Mouse (Mus musculus) MEL (cell line): ENCODE results near the gene Pogz. TPM values are rescaled to one million over a fixed set of nuclear protein-coding genes. Genes with fewer than 3 reads are reported as not detected.
"Not testable (repeated sequence)": the region's sequence is repeated elsewhere in the genome, so short reads cannot be mapped to it uniquely, and the experiment has no call there.

Source experiments
- DNase-seq: peaks from one replicate; pipeline ENCODE4 v3.0.0; 2011; ENCODE audit warnings: low read depth, low spot score
- H3K27ac ChIP-seq: 2 replicates; pipeline ENCODE4 v1.5.1; 2012; ENCODE audit warnings: low read depth, mild to moderate bottlenecking, control low read depth, low read length, moderate library complexity; ENCODE audit not compliant: control insufficient read depth
- H3K27me3 ChIP-seq, 2 experiments: fragments of 150-350 bp in 1 of 2; sonication (generic) in 1 of 2; 2 replicates each; pipeline ENCODE4 v1.6.1; 2012; ENCODE audit warnings: low read length in 2 of 2, mild to moderate bottlenecking in 2 of 2, improper control_type of control experiment in 1 of 2, moderate library complexity in 1 of 2; ENCODE audit not compliant: insufficient read depth in 2 of 2, control insufficient read depth in 1 of 2
- H3K36me3 ChIP-seq, 2 experiments: 2 replicates each; pipeline ENCODE4 v1.6.1; 2012 to 2014; ENCODE audit warnings: low read length in 2 of 2, improper control_type of control experiment in 1 of 2, inconsistent platforms in 1 of 2, mild to moderate bottlenecking in 1 of 2; ENCODE audit not compliant: insufficient read depth in 2 of 2, control insufficient read depth in 1 of 2
- H3K4me1 ChIP-seq, 2 experiments: fragments of 150-350 bp in 1 of 2; sonication (generic) in 1 of 2; 2 replicates each; pipeline ENCODE4 v1.6.1; 2012; ENCODE audit warnings: low read length in 2 of 2, improper control_type of control experiment in 1 of 2, mild to moderate bottlenecking in 1 of 2; ENCODE audit not compliant: insufficient read depth in 2 of 2, control insufficient read depth in 1 of 2
- H3K4me3 ChIP-seq, 2 experiments: fragments of 150-350 bp in 1 of 2; sonication (generic) in 1 of 2; 2 replicates each; pipeline ENCODE4 v1.5.1; 2012; ENCODE audit warnings: low read depth in 2 of 2, low read length in 2 of 2, mild to moderate bottlenecking in 2 of 2, moderate library complexity in 2 of 2, control low read depth in 1 of 2, improper control_type of control experiment in 1 of 2; ENCODE audit not compliant: control insufficient read depth in 1 of 2, insufficient read depth in 1 of 2
- H3K79me2 ChIP-seq: 2 replicates; pipeline ENCODE4 v1.6.1; 2012; ENCODE audit warnings: mild to moderate bottlenecking, low read length, moderate library complexity; ENCODE audit not compliant: control insufficient read depth, poor library complexity, insufficient read depth
- H3K9ac ChIP-seq: 2 replicates; pipeline ENCODE4 v1.6.1; 2012; ENCODE audit warnings: low read depth, mild to moderate bottlenecking, control low read depth, low read length, moderate library complexity; ENCODE audit not compliant: control insufficient read depth, poor library complexity, severe bottlenecking
- H3K9me3 ChIP-seq: fragments of 150-350 bp; sonication (generic); replicated peaks from 2 replicates; pipeline ENCODE4 v1.6.1; 2012; ENCODE audit warnings: mild to moderate bottlenecking, low read length, improper control_type of control experiment, moderate library complexity; ENCODE audit not compliant: insufficient read depth
- BHLHE40 ChIP-seq: IDR thresholded peaks from 2 replicates; pipeline ENCODE4 v1.6.1; 2012; ENCODE audit warnings: low read depth, mild to moderate bottlenecking, inconsistent platforms, low read length, improper control_type of control experiment, borderline replicate concordance
- EP300 ChIP-seq, 2 experiments: IDR thresholded peaks; 2 replicates each; pipeline ENCODE4 v1.6.1; 2011; ENCODE audit warnings: improper control_type of control experiment in 2 of 2, low read length in 2 of 2, low read depth in 1 of 2, mild to moderate bottlenecking in 1 of 2
- ETS1 ChIP-seq: IDR thresholded peaks from 2 replicates; pipeline ENCODE4 v1.6.1; 2012; ENCODE audit warnings: low read depth, mild to moderate bottlenecking, inconsistent platforms, low read length, improper control_type of control experiment, moderate library complexity
- GATA1 ChIP-seq: IDR thresholded peaks from 2 replicates; pipeline ENCODE4 v1.6.1; 2011; ENCODE audit warnings: low read depth, low read length, improper control_type of control experiment
- MAZ ChIP-seq: IDR thresholded peaks from 2 replicates; pipeline ENCODE4 v1.6.1; 2012; ENCODE audit warnings: low read depth, mild to moderate bottlenecking, inconsistent platforms, low read length, improper control_type of control experiment
- MYC ChIP-seq: IDR thresholded peaks from 2 replicates; pipeline ENCODE4 v1.6.1; 2011; ENCODE audit warnings: low read depth, mild to moderate bottlenecking, low read length, improper control_type of control experiment, moderate library complexity
- RCOR1 ChIP-seq: IDR thresholded peaks from 2 replicates; pipeline ENCODE4 v1.6.1; 2012; ENCODE audit warnings: low read depth, mild to moderate bottlenecking, inconsistent platforms, low read length, improper control_type of control experiment
- SIN3A ChIP-seq: IDR thresholded peaks from 2 replicates; pipeline ENCODE4 v1.6.1; 2012; ENCODE audit warnings: low read length, improper control_type of control experiment, inconsistent platforms
- TAL1 ChIP-seq: IDR thresholded peaks from 2 replicates; pipeline ENCODE4 v1.6.1; 2012; ENCODE audit warnings: mild to moderate bottlenecking, inconsistent platforms, low read length, moderate library complexity, mixed read lengths
- TBP ChIP-seq: IDR thresholded peaks from 2 replicates; pipeline ENCODE4 v1.8.0; 2011; ENCODE audit warnings: low read depth, low read length, improper control_type of control experiment
- TCF12 ChIP-seq: IDR thresholded peaks from 2 replicates; pipeline ENCODE4 v1.6.1; 2014; ENCODE audit warnings: low read depth, mild to moderate bottlenecking, inconsistent platforms, low read length, improper control_type of control experiment, moderate library complexity
- ZNF384 ChIP-seq: IDR thresholded peaks from 2 replicates; pipeline ENCODE4 v1.6.1; 2012; ENCODE audit warnings: low read depth, mild to moderate bottlenecking, inconsistent platforms, low read length, improper control_type of control experiment
- polyA plus RNA-seq, 2 experiments: library from polyadenylated mRNA; stranded (reverse) in 1 of 2; unstranded in 1 of 2; fragments of >175 nt in 1 of 2; fragments of >200 nt in 1 of 2; gene quantifications; 2 replicates each; pipeline versions ENCODE4 v1.2.1 to v1.2.4; 2012; ENCODE audit warnings: low replicate concordance in 2 of 2, low read depth in 1 of 2; ENCODE audit not compliant: insufficient read length in 2 of 2, insufficient read depth in 1 of 2, missing spikeins in 1 of 2
- total RNA-seq: library from RNA; depleted of rRNA; stranded (reverse); fragments of 300-350 nt; gene quantifications from 2 replicates; pipeline ENCODE4 v1.2.3, GENCODE M21; 2012

Gene Pogz
- total and polyA plus RNA-seq, 3 experiments: 10.6 to 31.6 TPM; not detected in 1

- no peaks in the 10 kb centered on the region for H3K9me3 ChIP-seq
- H3K4me1 ChIP-seq: peaks cover 14 to 39% of the 10 kb centered on the region in 2 experiments
- TF ChIP-seq GATA1: peak; percentile 61; the same call in 1 of the 2 replicates
- no peak for TF ChIP-seq TBP
- 0 out of 4 replicates have a peak, but pooled peaks have one; percentile 3 to 18 for TF ChIP-seq EP300 (IDR thresholded peaks at IDR 0.05; ENCODE audit: low read depth in 1 of 2, low read length in 2 of 2)
- H3K9ac ChIP-seq: no peak overlapping the region
- H3K79me2 ChIP-seq: no peaks in the 10 kb centered on the region
- H3K4me3 ChIP-seq: no peak overlapping the region
- no peaks in the 10 kb centered on the region for H3K27me3 ChIP-seq
- H3K36me3 ChIP-seq: peaks cover 0 to 27% of the 10 kb centered on the region in 2 experiments; a peak in 2 of 4 replicates
- no peak for DNase-seq
- no peak overlapping the region for H3K27ac ChIP-seq
These were observed 87.3 kb downstream of the Pogz start for GRCm38 (mm10) chr3:94924688-94925087.

GRCm38 (mm10) chr3:94926301-94926736 lies 89.0 kb downstream of the Pogz start:
- TF ChIP-seq TCF12 (peak; percentile 87), TAL1 (peak; percentile 81), SIN3A (peak; percentile 49), EP300 (IDR thresholded peaks at IDR 0.05; ENCODE audit: low read depth in 1 of 2, low read length in 2 of 2) (peak; percentile 77 to 87), RCOR1 (peak; percentile 92), ZNF384 (peak; percentile 92), ETS1 (peak; percentile 82), MYC (0 out of 2 replicates have a peak, but pooled peaks have one; percentile 33), BHLHE40 (peak; percentile 31; the same call in 1 of the 2 replicates), GATA1 (peak; percentile 92)
- TF ChIP-seq, all 39 proteins: peak for 10; not testable (repeated sequence) for 29
- Histone ChIP-seq H3K36me3 (peaks cover 0 to 27% of the 10 kb centered on the region in 2 experiments; a peak in 2 of 4 replicates), H3K4me1 (peaks cover 15 to 39% of the 10 kb centered on the region in 2 experiments), H3K27ac (peak overlapping the region; percentile 65)
- not testable (repeated sequence) for H3K9ac ChIP-seq, H3K79me2 ChIP-seq, H3K9me3 ChIP-seq, H3K27me3 ChIP-seq, H3K4me3 ChIP-seq
- DNase-seq: peak; percentile 83

GRCm38 (mm10) chr3:94928979-94929378 lies 91.6 kb downstream of the Pogz start:
- H3K27ac ChIP-seq, H3K9ac ChIP-seq, H3K4me3 ChIP-seq, H3K9me3 ChIP-seq, H3K27me3 ChIP-seq, DNase-seq, H3K79me2 ChIP-seq: not testable (repeated sequence)
- peaks cover 18 to 44% of the 10 kb centered on the region in 2 experiments for H3K4me1 ChIP-seq
- 0 out of 2 replicates have a peak, but pooled peaks have one; percentile 19 for TF ChIP-seq MAZ
- TF ChIP-seq, all 39 proteins: peak for 1; not testable (repeated sequence) for 38
- H3K36me3 ChIP-seq: peaks cover 0 to 27% of the 10 kb centered on the region in 2 experiments; a peak in 2 of 4 replicates
